Mouse (Mus musculus) spleen, postnatal 36 days (tissue): ENCODE data around the gene Nfix.

Experiments
- DNase-seq, 2 experiments: peaks; one replicate each; pipeline ENCODE4 v3.0.0; 2022; ENCODE audit warnings: low spot score in 2 of 2, mixed read lengths in 1 of 2

The Nfix gene

DNA sequence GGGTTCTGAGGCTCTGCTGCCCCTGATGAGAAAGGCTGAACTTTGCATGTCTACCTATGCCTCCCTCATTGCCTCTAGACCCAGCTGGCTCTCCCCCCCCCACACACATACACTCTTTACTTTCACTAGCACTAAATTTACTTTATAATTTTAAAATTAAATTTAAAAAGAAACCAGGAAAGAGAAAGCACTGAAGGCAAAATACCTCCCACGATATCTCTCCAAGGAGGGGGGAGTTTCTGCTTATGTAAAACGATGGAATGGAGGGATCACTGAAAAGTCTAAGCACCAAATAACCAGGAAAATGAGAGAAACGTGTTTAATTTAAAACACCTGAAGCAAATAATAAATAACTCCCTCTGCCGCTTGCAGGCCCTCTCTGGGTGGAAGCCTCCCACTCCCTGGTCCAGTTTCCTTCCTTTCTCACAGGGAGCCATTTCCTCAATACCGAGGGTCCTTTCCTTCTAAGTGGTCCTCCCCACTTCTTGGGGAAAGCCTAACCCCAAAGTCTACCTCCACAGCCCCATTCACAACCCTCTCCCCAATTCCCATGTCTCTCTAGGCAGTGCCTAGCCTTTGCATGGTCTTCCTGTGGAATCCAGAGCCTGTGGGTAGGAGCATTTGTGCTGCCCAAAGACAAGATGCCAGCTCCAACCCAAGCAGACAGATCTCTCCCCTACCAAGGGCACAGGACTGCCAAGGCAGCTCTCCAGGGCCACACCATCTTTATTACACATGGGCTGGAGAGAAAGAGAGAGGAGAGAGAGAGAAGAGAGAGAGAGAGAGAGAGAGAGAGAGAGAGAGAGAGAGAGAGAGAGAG lies 18.2 kb downstream of the Nfix start:
- no peak for DNase-seq

DNA sequence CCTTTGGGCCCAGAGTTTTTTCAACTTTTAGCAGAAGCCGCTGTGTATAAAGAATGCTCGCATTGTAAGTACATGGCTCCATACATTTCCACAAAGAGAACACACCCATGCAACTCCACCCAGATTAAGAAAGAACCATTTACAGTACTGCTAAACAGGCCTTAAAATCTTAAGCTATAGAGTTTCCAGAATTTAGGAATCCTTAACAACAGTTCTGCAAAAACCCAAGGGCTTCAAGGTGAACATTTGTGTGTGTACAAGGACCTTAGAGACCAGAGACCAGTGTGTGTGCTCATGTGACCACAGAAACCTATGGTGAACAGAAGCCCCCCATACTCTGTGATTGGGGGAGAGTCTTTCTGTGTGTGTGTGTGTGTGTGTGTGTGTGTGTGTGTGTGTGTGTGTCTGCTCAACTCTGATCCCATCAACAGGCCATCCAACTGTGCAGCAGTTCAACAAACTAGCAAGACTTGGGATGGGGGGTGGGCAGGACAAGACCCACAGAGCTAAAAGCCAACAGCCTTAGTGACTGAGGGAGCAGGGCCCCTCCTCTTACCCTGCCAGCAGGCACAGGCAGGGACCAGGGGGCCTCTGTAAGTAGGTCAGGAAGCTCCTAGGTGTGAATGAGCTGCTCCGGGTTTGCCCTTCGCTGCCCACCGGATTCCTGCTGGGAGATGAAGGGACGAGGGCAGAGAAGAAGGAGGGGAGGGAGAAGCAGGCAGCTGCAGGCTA lies 19.0 kb downstream of the Nfix start:
- DNase-seq, result no peak

DNA sequence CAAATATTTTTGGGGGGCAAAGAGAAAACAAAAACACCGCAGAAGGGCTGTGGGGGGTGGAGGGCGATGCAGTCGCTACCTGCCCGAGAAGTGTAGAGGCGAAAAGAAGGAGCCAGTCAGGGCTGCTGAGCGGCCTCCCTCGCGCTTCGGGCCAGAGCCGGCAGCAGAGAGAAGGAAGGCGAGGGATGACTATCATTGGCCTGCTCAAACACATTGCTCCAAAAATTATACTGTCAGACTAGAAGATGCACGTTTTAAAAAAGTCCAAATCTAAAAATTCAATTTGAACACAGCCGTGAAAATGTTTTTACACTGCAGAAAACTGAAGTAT lies 20.0 kb downstream of the Nfix start:
- DNase-seq, result no peak

DNA sequence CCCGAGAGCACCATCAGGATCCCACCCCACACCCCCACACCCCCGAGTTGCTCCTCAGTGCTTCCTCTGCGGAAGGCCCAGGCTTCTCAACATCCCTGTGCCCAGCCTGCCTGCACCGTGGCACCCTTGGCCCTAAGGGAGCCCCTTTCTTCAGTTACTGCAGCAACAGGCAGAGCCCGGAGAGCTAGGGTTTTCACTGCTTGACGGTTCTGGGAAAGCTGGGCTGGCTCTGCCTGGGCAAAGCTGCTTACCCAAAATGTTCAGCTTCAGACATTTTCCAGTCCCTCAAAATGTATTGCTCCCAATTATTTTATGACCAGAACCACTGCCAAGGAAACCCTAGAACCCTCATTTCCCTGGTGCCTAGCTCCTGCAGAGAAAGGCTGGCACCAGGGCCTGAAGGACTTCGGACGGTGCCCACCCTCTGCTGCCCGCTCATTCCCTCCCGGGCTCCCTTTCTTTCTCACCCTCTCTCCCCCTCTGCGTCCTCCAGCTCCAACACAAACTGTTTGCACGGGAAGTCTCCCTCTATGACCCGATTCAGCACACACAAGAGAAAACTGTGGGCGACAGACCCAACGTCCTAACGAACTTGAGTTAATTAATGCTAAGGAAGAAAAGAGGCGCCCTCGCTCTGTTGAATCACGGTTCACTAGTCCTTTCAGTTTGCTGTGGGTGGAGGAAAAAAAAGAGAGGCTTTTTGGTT lies 20.5 kb downstream of the Nfix start:
- DNase-seq, result no peak

DNA sequence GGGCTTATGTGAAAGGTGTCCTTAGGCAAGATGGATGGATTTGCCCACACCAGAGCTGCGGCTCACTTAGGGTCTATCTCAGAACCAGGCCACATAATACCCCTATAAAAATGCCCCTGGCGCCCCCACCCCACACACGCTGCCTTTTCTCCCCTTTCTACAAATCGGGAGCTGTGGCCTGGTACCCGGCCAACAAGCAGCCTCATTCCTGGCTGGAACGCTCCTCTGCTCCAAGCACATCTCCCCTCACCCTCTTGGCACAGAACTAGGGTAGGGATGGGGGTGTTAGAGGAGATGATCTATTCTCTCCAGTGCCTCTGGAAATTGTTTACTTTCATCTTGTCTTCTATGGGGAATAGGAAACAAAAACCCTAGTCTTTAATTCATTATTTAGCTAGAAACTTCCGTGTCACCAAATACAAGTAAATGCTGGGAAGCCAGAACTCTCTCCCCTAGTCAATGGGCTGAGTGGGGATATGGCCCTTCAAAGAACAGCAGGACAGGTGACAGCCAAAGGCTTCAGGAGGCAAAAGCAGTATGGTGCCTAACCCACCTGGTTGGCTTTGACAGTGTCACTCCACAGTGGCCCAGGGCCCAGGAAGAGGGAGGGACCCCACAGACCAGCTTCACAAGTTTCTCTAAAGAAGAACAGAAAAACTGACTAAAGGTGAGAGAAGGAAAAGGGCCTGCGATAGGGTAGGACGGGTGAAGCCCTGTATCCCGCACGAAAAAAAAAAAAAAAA lies 21.3 kb downstream of the Nfix start:
- DNase-seq, result no peak

DNA sequence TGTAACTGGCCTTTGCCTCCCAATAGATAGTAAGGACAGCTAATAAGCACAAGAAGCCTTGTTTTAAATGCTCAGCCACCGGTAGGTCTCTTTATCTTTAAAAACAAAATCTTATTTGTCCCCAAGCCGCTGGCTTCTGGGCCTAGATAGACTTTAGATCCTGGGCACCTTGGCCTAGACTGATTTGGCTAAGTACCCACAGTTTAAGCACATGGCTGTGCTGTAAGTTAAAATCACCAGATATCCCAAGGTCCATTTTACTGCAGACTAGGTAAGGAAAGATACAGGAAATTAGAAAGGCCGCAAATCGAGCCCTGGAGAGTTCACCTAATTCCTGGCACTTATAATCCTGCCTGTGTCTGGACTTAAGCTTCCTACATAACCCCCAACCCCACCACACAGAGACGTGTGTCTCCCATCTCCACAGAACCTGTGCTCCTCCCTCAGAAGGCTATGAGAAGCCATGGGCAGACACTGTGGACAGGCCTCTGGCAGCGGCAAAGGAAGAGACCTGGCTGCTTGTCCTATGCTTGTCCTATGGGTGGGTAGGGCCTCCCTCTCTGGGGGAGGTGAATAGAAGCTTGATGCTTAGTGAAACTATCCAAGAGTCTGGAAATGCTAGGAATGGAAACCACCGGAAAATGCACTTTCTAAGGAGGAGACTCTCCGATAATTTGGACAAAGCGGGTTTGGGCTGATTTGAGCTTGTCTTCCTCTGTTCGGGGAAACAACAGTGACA lies 22.1 kb downstream of the Nfix start:
- no peak for DNase-seq

DNA sequence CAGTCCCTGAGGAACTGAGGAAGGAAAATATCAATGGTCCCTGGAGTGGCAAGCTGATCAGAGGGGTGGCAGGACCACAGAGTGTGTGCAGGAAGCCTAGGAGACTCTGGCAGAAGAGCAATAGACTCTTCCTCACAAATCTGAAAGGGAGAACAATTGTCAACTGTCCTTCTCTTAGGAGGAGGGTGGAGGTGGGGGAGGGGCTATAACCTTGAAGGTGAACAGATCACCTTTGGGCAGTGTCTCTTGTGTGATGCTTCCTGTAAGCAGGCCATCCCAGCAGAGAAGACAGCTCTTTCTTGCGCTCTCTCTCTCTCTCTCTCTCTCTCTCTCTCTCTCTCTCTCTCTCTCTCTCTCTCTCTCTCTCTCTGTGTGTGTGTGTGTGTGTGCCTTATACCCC lies 23.6 kb downstream of the Nfix start:
- DNase-seq, result no peak

DNA sequence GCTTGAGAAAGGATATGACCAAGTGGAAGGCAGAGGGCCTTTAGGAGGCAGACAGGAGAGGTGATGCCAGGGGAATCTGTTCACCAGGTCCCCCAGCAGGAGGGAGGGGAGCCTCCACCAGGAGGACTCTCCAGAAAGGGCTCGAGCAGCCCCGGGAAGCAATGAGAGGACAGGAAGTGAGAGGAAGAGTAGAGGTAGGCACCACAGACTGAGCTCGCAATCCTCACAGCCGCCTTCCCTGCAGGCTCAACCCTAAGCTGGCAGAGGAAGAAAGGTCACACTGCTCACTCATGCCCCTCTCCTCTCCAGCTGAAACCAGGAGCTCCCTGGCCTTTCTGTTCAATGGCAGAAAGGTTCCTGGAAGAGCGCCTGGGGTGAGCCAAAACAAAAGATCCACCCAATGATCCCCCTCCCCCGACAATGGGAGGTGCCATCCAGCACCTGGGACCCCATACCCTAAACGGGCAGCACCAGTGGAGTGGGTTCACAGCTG lies 24.5 kb downstream of the Nfix start:
- no peak for DNase-seq

DNA sequence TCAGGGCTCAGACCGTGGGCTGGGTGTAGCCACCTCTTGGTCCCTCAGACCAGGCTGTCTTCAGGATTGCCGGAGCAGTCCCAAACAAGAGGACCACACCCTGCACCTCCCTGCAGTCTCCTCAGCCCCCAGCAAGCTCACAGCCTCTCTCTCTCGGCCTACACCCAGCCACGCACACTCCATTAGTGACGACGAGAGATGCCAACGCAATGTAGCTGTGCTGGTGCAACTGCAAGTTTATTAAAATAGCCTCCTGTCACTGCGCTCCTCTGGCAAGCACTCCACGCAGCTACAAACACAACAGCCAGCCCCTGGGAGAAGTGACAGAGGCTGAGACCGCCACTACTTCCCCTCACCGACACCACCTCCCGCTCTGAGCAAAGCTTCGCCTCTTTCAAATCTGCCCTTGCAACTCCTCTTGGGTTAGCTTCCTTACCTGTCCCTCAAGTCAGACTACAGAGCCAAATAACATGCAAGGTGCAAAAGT lies 25.0 kb downstream of the Nfix start:
- no peak for DNase-seq

DNA sequence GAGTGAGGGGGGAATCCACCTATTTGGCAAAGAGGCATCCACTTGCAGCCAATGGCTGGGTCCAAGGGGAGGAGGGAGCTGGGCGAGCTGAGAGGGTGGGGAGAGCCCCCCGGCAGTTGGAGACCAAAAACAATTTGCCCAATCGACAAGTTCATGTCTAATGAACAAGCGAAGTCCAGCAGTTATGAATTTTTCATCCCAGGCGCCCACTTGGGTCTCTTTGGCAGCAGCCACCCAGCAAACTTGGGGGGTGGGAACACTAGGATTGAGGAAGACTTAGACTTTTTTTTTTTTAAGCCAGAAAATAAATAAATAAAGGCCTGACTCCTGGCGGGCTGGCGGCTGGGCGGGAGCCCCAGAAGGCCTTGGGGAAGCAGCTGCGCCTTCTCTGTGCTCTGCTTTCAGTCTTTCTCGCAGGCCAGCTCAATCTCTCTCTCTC lies 25.7 kb downstream of the Nfix start:
- DNase-seq, result no peak

DNA sequence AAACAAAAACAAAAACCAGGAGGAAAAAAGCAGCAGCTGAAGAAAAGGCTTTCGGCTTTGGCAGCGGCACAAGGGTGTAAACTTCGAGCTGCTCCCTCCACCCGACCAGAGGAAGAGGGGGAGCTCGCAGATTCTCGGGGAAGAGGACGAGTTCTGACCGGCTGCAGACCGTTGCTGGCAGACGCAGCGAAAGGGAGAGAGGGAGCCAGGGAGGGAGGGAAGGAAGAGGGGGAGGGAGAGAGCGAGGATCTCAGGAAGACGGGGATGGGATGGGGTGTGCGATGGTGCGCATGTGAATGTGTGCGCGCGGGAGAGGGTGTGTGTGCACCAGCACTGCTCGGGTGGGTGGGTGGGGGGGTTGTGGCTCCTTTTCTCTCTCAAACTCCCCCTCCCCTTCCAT lies 26.3 kb downstream of the Nfix start:
- no peak for DNase-seq

DNA sequence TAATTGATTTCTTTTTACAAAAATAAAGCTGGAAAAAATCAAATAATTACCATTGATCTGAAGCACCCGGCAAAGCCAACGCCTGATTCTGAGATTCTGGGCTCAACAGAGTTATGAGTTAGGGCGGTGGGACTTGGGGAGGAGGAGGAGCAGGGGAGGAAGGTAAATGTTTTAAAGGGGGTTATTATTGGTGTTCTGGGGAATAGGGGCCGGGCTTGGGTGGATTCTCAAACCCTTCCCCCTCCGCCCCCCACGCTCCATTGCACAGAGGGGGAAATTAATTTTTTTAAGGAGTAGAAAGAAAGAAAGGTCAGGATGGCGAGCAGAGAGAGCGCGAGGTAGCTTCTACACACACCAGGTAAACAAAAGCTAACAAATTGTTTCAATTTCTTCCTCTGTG lies 26.8 kb downstream of the Nfix start:
- DNase-seq, result no peak

DNA sequence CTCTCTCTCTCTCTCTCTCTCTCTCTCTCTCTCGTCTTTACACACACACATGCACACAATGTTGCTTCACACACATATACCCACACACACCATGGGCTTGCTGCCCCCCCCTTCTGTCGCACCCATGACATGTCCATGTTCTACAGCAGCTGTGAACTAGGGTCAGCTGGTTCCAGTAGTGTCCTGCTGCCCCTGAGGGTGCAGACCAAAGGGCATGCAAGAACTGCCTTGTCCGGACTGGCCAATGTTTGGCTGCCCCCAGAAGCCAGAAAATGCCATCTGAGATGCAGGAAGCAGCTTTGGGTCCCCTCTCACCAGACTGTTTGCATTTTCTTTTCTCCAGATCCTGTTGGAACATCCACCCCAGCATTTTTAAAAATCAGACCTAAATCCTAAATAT lies 27.5 kb downstream of the Nfix start:
- DNase-seq, result no peak

DNA sequence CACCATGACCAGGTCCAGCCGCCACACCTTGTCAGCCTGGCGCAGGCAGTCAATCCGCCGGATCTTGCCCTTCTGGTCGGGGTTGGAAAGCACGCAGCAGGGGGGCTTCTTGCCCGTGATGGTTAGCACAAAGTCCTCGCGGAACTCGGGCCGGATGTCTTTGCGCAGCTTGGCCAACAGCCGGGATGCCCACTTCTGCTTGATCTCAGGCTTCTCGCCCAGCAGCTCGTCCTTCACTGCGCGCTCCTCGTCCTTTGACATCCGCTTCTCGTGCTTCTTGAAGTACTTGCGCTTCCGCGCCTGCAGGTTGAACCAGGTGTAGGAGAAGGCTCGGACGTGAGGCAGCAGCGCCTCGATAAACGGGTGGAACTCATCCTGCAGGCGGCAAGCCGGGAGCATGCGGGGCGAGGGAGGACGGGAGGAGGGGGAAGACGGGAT lies 28.2 kb downstream of the Nfix start:
- no peak for DNase-seq

DNA sequence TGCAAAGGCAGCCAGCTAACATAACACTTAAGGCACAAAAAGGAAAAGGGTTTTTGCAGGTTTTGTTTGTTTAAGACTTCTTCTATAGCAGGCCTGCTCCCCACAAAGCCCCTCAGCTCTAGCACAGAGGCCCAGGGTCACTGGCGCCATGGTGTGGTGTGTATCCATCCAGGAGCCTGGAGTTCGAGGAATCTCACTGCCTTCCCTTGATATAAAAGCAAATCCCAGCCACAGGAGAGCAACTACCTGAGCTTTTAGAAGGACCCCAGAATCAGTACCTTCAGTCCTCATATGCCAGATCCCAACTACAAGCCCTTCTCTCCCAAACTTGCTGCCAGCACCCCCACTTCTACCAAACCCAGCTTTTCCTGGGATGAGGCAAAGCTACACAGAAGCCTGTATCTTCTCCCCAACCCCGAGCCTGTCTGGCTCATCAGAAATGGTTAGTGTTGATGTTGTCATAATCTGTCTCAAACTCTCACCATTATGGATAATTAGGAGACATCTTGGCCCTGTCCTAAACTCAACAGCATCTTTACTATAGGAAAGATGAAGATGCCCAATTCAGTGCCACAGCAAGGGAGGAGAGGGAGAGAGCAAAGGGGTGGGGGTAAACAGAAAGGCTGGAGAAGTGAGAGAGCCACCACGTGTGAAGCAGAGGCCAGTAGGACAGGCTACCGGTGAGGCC lies 29.0 kb downstream of the Nfix start:
- DNase-seq, result no peak

DNA sequence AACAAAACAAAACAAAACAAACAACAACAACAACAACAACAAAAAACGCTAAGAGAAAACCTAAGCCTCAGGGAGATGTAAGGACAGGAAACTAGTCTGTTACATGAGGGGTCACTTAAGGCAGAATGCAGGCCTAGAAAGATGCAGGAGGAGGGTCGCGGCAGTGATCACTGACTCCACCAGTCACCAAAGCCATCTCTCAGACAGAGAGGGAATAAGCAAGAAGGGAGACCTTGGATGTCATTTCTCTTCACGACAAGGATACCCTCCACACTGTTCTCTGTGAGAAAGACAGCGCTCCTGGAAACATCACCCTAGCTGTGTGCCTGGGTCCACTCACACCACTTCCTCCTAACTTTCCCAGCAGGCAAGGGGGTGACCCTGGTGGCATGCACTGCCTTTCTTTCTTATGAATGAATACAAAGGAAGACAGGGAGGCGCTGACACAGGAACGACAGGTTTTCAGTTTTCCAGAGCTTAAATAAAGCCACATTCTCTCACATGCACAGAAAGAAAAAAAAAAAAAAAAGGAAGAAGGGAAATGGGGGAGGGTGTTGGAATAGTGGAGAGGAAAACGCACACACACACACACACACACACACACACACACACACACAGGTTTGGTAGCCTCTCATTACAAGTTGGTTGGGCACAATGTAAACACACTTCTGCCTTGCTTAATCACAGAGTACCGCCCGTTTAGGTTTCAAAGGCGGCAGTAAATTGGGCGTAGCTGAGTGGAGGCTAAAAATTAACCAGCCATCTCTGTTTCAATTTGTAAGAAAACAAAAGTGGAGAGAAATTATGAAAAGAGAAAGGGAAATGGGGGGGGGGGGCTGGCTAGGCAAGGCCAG lies 29.8 kb downstream of the Nfix start:
- DNase-seq, result no peak

DNA sequence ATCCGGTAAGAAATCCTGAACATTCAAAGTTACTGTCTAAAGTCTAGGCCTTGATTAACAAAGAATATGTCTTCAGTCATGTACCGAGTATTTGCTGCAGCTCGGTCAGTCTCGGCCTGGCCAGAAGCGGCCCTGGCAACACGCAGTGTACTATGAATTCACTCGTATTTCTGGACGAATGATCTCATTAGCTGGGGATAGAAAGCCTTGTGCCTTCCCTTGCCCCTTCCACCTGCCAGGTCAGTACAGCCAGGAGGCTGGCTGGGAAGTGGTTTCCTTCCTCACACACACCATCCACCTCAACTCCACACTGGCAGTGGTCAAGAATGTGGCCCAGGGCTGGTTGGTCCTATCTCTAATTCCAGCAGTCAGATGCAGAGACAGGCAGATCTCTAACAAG lies 30.8 kb downstream of the Nfix start:
- no peak for DNase-seq

DNA sequence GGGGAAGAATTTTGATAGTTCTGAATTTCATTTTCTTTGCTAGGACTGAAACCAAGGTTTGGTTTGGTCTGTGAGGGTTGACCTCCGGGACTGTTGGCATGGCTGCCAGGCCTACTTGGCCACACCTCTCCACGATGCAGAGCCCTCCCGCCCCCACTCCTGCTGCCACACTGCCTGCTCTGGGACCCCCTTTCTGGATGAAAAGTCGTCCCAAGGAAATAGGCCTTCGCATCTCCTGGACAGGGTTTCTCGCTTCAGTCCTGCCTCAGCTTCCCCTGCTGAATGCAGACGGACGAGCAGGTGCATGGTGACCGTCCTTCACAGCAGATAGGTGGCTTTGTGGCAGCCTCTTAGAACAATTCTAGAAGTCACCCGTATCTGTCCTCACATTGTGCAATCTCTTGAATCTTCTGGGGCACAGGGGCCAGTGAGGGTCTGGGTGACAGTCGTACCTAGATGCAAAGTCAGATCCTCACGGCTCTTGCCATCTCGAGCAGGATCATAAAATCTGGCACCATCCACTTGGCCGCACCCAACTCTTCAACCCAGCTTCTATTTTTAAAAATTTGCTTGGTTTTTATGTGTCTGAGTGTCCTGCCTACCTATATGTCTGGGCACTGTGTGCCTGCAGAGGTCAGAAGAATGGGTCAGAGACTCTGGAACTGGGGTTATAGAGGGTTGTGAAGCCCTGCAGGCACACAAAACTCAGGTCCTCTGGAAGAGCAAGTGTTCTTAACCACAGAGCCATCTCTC lies 31.6 kb downstream of the Nfix start:
- no peak for DNase-seq

DNA sequence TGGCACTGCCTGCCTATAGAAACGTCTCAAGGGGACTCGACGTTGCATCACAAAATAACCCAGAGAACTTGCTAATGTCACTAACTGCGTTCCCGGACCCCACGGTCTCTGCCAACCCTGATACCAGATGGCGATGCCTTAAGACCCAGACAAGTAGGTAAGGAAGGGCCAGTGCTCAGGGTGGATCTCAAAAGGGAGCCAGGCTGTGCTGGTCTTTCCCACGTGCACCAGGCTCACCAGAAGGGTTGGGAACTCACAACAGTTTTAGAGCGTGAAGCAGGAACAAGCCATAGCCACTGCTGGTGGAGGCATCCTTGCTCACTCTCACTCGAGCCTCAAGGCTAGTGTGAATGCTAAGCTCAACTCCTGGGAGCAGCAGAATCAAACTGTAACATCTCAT lies 32.9 kb downstream of the Nfix start:
- no peak for DNase-seq
